Mouse (Mus musculus) lung, postnatal 0 days (tissue): Measurements from ENCODE around the gene Gm7073. TPM values are rescaled to one million over a fixed set of nuclear protein-coding genes. Genes with fewer than 3 reads are reported as not detected.

Source experiments
- ATAC-seq: fragments of 200-750 bp; cut with Nextera tagmentation; 2 replicates; pipeline ENCODE4 v1.8.0; 2017; ENCODE audit warnings: moderate library complexity
- DNase-seq: peaks from one replicate; pipeline ENCODE4 v3.0.0-alpha.2; 2016; ENCODE audit warnings: low spot score
- H3K27ac ChIP-seq: fragments of 300-500 bp; sonication (generic); 2 replicates; pipeline ENCODE4 v1.5.1; 2014; ENCODE audit warnings: antibody characterized with exemption, mild to moderate bottlenecking, low read length, mixed read lengths
- H3K27me3 ChIP-seq: fragments of 300-500 bp; sonication (generic); replicated peaks from 2 replicates; pipeline ENCODE4 v1.6.1; 2014; ENCODE audit warnings: low read length, mixed read lengths; ENCODE audit not compliant: insufficient read depth
- H3K36me3 ChIP-seq: fragments of 300-500 bp; sonication (generic); 2 replicates; pipeline ENCODE4 v1.6.1; 2014; ENCODE audit warnings: low read length, mixed read lengths; ENCODE audit not compliant: insufficient read depth
- H3K4me1 ChIP-seq: fragments of 300-500 bp; sonication (generic); 2 replicates; pipeline ENCODE4 v1.6.1; 2014; ENCODE audit warnings: antibody characterized with exemption, low read depth, low read length, mixed read lengths; ENCODE audit not compliant: insufficient read depth
- H3K4me2 ChIP-seq: fragments of 300-500 bp; sonication (generic); replicated peaks from 2 replicates; pipeline ENCODE4 v1.6.1; 2014; ENCODE audit warnings: low read depth, mild to moderate bottlenecking, low read length, moderate library complexity, mixed read lengths
- H3K4me3 ChIP-seq: fragments of 300-500 bp; sonication (generic); 2 replicates; pipeline ENCODE4 v1.5.1; 2014; ENCODE audit warnings: low read depth, low read length
- H3K9ac ChIP-seq: fragments of 300-500 bp; sonication (generic); replicated peaks from 2 replicates; pipeline ENCODE4 v1.6.1; 2014; ENCODE audit warnings: low read depth, mild to moderate bottlenecking
- H3K9me3 ChIP-seq: fragments of 300-500 bp; sonication (generic); 2 replicates; pipeline ENCODE4 v1.6.1; 2016; ENCODE audit warnings: low read length, mixed read lengths
- CTCF ChIP-seq: IDR thresholded peaks from 2 replicates; pipeline ENCODE4 v1.5.1; 2016; ENCODE audit warnings: antibody characterized with exemption, mild to moderate bottlenecking
- EP300 ChIP-seq: IDR thresholded peaks from 2 replicates; pipeline ENCODE4 v1.6.1; 2016; ENCODE audit warnings: antibody characterized with exemption, mild to moderate bottlenecking, control low read depth
- WGBS: fragments of 180-500 bp; shearing (Covaris S2); extraction: QIAGEN DNeasy Blood & Tissue Kit; methylation state at CpG from one replicate; pipeline ENCODE4 v1.1.7; 2014; 5-methylcytosine and 5-hydroxymethylcytosine counted together
- polyA plus RNA-seq: library from polyadenylated mRNA; unstranded; fragments of >200 nt; fragmentation: Nextera tagmentation; extraction: Ambion mirVana; gene quantifications from 2 replicates; pipeline ENCODE4 v1.2.1, GENCODE M21; 2015

Gene Gm7073
- polyA plus RNA-seq, 1 experiment from 2014 or later, result not detected

GRCm38 (mm10) chrX:60414563-60415111, 124.4 kb downstream of the Gm7073 start:
- ATAC-seq, result no peak
- 54% methylated on average over 4 of the region's 4 CpGs for WGBS
- no peak overlapping the region for H3K9ac ChIP-seq
- H3K9me3 ChIP-seq, result no peaks in the 10 kb centered on the region
- no peaks in the 10 kb centered on the region for H3K27me3 ChIP-seq
- no peak for DNase-seq
- H3K36me3 ChIP-seq, result no peaks in the 10 kb centered on the region
- no peak overlapping the region for H3K27ac ChIP-seq
- no peak overlapping the region for H3K4me2 ChIP-seq
- no peak overlapping the region for H3K4me3 ChIP-seq
- no peaks in the 10 kb centered on the region for H3K4me1 ChIP-seq
- no peak for TF ChIP-seq EP300
- no peak for TF ChIP-seq CTCF

- DNase-seq (no peak), ATAC-seq (no peak)
- H3K9ac ChIP-seq, result no peak overlapping the region
- 72% methylated on average over 4 of the region's 4 CpGs for WGBS
- no peak overlapping the region for H3K4me2 ChIP-seq
- TF ChIP-seq EP300, result no peak
- no peak for TF ChIP-seq CTCF
- H3K27me3 ChIP-seq, result no peaks in the 10 kb centered on the region
- H3K9me3 ChIP-seq, result no peaks in the 10 kb centered on the region
- no peaks in the 10 kb centered on the region for H3K4me1 ChIP-seq
- H3K4me3 ChIP-seq, result no peak overlapping the region
- H3K27ac ChIP-seq, result no peak overlapping the region
- H3K36me3 ChIP-seq, result no peaks in the 10 kb centered on the region
Observed at GRCm38 (mm10) chrX:60405681-60406080, 133.4 kb downstream of the Gm7073 start.

- no peaks in the 10 kb centered on the region for H3K9me3 ChIP-seq
- DNase-seq (peak; percentile 95), ATAC-seq (peak; percentile 96)
- peak overlapping the region; percentile 95 for H3K27ac ChIP-seq
- peak overlapping the region; percentile 77 for H3K9ac ChIP-seq
- peak overlapping the region; percentile 69 for H3K4me3 ChIP-seq
- no peaks in the 10 kb centered on the region for H3K36me3 ChIP-seq
- H3K4me2 ChIP-seq, result peak overlapping the region; percentile 71; the same call in 1 of the 2 replicates
- no peaks in the 10 kb centered on the region for H3K4me1 ChIP-seq
- peak; percentile 70 for TF ChIP-seq CTCF
- no peak for TF ChIP-seq EP300
- WGBS, result 9% methylated on average over 13 of the region's 17 CpGs
- H3K27me3 ChIP-seq, result no peaks in the 10 kb centered on the region
Observed at GRCm38 (mm10) chrX:60404668-60405044, 134.4 kb downstream of the Gm7073 start.

GRCm38 (mm10) chrX:60403764-60404667, 135.0 kb downstream of the Gm7073 start:
- Histone ChIP-seq H3K36me3 (no peaks in the 10 kb centered on the region), H3K9ac (peak overlapping the region; percentile 77), H3K27ac (peak overlapping the region; percentile 95), H3K4me3 (peak overlapping the region; percentile 69), H3K9me3 (no peaks in the 10 kb centered on the region), H3K4me2 (peak overlapping the region; percentile 71), H3K27me3 (no peaks in the 10 kb centered on the region), H3K4me1 (no peaks in the 10 kb centered on the region)
- WGBS, result 23% methylated on average over 24 of the region's 126 CpGs
- DNase-seq (peak; percentile 72), ATAC-seq (peak; percentile 88)
- no peak for TF ChIP-seq CTCF
- no peak for TF ChIP-seq EP300

- no peaks in the 10 kb centered on the region for H3K4me1 ChIP-seq
- peak overlapping the region; percentile 69 for H3K4me3 ChIP-seq
- H3K27ac ChIP-seq, result peak overlapping the region; percentile 47; the same call in 1 of the 2 replicates
- peak; percentile 20 for ATAC-seq
- H3K9me3 ChIP-seq, result no peaks in the 10 kb centered on the region
- peak overlapping the region; percentile 71 for H3K4me2 ChIP-seq
- peak overlapping the region; percentile 52 for H3K9ac ChIP-seq
- peak; percentile 7 for DNase-seq
- no peak for TF ChIP-seq CTCF
- no peak for TF ChIP-seq EP300
- H3K27me3 ChIP-seq, result no peaks in the 10 kb centered on the region
- H3K36me3 ChIP-seq, result no peaks in the 10 kb centered on the region
- WGBS, result 21% methylated on average over 22 of the region's 46 CpGs
Observed at GRCm38 (mm10) chrX:60403062-60403763, 135.8 kb downstream of the Gm7073 start.

GRCm38 (mm10) chrX:60394292-60394691, 144.8 kb downstream of the Gm7073 start:
- ATAC-seq (no peak), DNase-seq (no peak)
- no peak for TF ChIP-seq EP300
- no peak for TF ChIP-seq CTCF
- WGBS, result 74% methylated on average over 4 of the region's 4 CpGs
- Histone ChIP-seq H3K27ac (no peak overlapping the region), H3K4me2 (no peak overlapping the region), H3K4me1 (no peaks in the 10 kb centered on the region), H3K9me3 (no peaks in the 10 kb centered on the region), H3K27me3 (no peaks in the 10 kb centered on the region), H3K9ac (no peak overlapping the region), H3K36me3 (no peaks in the 10 kb centered on the region), H3K4me3 (no peak overlapping the region)
